Mouse (Mus musculus) cerebellum, adult 9-10 months (tissue): ENCODE results near the gene Nr4a2.

Source experiments
- DNase-seq: peaks from one replicate; pipeline ENCODE4 v3.0.0; 2022

Nr4a2 gene

DNA sequence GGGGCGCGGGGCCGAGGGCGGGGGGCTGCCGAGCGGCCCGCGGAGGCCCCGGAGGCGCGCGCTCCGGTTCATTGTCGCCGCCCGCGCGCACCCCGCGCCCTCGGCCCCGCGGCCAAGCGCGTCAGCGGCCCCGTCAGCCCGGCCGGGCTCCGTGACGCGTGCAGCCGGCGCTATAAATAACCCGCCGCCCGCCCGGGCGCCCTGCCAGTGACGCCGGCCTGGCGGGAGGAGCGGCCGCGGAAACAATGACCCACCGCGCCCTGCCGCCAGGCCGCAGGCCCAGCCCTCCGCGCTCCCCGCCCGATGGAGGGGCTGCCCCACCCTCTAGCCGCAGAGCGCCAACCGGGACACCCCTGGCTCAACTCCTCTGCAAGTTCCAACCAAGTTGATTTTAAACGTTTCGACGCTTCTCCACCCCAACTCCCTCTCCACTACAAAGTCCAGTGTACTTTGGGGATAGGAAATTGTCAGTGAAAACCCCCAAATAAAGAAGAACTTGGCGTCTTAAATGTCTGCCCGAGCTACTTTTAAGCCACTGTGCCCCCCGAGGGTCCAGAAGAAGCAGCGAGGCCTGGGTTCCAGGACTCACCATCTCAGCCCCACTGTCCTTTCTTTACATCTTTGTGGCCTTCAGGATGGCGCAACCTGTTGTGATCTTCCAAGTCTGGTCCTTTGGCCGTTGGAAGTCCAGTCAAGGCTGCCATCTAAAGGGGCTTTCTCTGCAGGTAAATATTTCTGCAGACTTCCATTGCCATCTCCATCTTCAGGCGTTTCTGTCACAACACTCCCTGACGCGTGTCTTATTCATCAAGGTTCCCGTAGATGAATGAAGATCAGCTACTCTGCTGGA, at the start of gene Nr4a2:
TSS of gene Nr4a2 (minus strand) at position 13 of the 850 bp plus-strand sequence.
- peak; percentile 84 for DNase-seq

DNA sequence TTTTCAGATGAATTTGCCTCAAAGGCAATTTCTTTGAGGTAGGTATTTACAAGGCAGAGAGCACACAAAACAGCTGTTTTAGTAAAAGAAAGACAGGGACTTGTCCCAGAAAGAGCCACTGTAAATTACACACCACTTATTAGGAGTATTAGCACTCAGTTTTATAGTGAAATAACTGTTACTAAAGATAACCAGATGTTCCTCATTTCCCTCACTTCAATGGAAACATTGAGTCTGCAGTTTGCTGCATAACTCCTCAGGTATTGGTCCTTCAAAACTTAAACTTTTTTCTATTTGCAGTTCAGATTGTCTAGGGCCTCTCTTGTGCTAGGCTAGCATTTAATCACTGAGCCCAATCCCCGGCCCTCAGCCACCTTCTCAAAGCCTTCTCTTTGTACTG, 41.6 kb upstream of the Nr4a2 start:
- no peak for DNase-seq

DNA sequence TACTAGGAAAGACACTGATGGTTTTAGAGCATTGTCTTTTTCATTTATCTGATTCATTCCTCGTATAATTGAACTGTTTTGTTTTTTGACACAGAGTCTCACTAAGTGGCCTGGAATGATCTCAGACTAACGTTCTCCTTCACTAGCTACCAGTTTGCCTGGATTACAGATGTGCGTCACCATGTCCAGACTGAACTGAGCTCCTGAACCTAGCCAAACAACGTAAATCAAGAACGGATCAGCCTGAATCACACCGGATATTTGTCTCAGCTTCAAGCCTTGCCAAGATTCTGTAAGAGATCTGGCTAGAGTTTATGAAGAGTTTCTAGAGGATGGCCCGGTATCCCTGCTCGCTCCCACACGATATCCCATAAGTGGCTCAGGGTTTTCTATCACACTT, 33.0 kb upstream of the Nr4a2 start:
- no peak for DNase-seq

DNA sequence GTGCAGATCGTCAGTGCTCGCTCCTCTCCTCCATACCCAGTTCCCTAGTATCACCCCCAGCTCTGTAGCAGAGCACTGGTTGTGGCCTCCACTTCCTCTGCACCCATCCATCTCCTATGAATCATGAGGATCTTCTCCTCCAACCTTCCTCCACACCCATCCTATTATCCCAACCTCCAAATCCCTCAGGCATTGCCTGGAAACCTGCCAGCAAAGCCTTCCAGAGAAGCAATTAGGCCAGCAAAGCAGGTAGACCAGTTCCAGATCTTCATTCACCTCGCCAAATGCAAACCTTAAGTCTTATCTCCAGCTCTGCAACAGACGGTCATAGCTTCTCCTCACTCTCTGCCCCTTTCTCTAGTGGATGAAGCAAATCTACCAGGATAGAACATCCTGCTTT, 26.0 kb upstream of the Nr4a2 start:
- DNase-seq, result no peak

DNA sequence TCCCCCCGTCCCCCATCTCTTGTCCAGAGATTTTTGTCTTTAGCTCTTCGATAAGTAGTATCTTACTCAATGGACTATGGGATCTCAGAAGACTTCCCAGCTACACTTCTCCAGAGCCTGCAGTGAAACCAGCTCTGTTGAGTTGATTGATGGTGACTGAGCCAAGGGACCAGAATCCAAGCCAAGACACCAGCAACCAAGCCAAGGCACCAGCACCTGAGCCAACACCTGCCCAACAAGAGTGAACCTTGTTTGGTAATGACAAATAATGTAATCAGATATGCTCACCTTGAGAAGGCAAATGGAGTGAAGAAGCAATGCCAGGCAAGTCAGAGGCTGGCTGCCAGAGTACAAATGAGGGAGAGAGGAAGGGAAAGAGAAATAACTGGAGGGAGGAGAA, 24.4 kb upstream of the Nr4a2 start:
- no peak for DNase-seq

DNA sequence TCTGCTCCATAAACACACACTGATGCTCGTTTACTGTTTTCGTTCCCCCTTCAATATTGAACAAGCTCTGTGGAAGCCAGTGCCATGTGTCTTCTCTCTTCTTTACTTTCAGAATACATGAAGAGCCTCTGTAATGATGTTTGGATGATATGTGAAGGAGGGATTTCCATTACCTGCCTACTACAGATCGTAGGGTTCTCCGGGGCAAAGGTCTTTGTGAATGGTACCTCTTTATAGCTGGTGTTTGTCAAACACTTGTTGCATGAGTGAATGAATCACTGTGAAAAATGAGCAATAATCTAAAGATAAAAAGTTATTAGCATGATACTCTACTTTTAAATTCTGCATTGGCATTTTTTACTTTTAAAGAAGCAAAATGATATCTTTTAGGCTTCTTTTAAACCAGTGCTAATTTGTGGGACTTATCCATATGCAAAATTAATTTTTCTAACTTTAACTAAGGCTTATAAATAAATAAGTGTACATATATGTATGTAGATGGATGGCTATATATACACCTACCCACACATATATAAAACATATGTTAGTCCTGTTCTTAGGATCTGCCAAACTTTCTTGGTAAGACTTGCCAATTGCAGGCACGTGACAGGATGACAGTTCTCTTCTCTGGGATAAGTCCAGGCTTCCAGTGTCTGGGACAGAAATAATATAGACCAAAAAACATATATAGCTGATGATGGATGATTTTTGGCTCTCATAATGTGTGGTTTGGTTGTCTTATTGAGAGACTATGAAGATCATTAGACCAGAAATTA, 22.0 kb upstream of the Nr4a2 start:
- DNase-seq, result no peak

DNA sequence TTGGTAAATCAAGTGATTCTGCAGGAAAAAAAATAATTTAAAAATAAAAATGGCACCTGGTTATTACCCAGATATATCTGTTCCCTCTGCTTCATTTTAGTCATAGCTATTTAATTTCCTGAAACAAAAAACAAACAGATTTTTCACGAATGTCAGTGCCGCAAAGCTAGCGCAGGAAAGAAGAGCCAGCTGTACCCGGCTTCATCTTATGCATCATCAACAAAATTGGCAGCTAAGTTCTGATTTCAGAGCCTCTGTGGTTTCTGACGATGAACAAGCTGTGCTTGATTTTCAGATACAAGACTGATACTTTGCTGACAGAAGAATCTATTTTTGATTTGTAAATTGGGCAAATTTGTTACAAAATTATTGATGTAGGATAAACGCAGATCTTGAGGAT, 14.8 kb upstream of the Nr4a2 start:
- DNase-seq, result no peak

DNA sequence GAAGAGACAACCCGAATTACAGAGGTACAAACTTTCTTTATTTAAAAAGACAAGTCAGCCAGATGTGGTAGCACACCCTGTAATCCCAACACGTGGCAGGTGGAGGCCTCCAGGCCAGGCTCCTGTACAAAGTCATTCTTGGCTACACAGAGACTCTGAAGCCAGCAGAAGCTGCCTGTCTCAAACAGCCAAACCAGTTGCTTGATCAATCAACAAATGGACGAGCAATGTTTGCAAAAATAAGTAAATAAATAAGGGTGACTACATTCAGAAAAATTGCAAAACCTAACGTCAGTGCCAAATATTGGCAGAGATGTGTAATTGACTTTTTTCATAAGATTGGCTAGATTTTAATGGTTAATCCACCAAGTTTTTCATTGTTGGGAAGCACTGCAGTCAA, 3.7 kb upstream of the Nr4a2 start:
- no peak for DNase-seq

DNA sequence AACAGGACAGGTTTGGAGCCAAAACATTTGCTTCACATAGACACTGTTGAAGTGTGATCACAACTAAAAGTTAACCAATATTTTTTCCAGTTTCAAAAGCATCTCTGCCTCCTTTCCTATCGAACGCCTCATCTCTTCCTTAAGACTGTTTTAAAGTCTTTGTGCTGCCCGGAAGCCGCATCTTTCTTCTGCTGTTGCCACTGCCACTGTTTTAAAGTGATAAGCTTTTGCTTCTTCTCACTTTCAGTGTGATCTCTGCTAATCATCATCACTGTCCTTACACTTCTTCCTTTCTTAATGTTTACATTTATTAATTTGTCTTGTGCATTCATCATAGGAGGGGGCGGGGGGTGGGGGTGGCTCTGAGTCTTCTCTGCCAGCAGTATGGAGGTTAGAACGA, 2.1 kb upstream of the Nr4a2 start:
- DNase-seq, result no peak

DNA sequence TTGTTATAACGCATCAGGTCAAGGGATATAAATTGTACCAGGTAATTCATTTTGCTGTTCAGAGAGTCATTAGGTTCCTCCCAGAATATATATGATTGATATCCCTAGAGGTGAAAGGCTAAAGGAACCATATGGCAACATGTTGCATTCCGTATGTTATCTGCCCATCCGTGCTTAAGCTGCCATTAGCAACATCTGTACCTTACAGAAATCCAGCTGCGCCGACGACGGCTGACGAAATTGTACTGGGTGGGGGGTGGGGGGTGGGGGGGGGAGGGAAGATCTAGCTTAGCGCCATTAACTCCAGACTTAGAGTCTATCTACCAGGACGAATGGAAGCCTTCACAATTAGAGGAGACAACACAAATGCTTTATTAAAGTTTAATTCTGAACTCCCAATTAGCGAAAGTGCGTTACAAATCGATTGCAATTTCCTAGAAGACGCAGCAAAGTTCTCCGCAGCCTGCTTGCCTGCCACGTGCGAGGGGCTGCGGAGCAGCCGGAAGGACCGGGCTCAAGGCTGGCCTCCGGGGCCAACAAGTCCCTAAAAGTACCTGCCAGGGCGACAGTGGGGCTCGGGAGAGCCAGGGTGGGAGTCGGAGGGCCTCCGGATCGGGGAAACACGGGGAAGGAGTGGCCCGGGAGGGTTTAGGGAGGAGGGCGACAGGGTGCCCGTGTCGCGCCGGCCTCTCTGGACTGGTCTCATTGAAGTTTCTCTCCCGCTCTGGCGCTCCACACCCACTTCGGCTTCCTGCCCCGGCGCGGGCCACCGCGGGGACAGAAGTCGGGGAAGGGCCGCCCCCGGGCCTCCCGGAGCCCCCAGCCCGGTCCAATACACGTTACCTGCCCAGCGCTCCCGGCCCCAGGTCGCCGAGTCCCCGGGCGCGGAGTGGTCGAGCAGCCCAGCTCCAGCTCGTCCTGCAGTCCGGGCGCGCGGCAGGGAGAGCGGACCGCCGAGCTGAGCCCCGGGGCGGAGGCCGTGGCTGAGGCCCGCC, 520 bp downstream of the Nr4a2 start:
- DNase-seq, result peak; percentile 58

DNA sequence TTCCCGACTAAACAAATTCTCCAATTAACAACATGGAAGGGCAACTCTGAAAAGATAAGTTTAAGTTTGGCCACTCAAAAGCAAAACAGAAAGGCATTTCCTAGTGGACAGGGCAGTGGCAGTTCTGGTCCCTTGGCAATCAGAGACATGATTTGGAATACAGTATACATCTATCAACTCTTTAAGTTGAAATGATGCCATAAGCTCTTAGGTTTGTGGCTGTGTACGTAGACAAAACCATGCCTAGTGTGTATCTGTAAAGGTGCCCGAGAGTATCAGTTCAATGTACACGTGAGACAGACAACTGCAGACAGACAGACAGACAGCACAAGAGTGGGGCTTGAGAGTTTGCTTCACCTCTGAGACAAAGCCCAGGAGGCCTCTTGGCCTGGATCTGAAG, 2.7 kb downstream of the Nr4a2 start:
- no peak for DNase-seq

DNA sequence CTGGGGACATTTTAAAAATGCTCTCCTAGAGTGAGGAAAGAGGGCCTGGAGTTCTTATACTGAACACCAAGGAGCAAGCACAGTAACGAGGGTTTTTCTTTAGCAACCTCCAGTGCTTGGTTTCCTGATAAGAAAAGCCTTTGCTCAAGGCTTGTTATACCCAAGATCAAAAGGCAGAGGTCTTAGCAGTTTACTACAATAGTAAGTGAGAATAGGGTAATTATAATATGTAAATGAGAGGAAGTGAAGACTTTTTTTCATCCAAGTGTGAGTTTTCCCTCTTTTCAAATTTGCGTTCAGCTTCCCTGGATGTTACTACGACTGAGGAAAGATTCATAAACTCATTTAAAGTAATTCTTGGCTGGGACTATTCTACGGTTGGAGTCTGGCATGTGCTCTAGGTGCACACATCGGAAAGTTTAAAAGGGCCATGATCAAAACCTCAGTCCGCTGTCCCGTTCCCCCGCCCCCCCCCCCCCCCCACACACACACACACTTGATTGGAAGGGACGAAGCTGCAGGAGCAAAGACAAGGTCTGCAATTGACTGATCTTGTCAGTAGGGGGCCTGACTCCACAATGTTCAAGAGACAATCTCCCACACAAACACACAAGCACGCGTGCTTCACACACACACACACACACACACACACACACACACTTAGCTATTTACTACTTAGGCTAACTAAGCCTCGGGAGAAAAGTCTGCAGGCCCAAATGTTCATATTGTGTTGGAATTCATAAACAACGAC, 6.4 kb downstream of the Nr4a2 start:
- DNase-seq, result peak; percentile 88

DNA sequence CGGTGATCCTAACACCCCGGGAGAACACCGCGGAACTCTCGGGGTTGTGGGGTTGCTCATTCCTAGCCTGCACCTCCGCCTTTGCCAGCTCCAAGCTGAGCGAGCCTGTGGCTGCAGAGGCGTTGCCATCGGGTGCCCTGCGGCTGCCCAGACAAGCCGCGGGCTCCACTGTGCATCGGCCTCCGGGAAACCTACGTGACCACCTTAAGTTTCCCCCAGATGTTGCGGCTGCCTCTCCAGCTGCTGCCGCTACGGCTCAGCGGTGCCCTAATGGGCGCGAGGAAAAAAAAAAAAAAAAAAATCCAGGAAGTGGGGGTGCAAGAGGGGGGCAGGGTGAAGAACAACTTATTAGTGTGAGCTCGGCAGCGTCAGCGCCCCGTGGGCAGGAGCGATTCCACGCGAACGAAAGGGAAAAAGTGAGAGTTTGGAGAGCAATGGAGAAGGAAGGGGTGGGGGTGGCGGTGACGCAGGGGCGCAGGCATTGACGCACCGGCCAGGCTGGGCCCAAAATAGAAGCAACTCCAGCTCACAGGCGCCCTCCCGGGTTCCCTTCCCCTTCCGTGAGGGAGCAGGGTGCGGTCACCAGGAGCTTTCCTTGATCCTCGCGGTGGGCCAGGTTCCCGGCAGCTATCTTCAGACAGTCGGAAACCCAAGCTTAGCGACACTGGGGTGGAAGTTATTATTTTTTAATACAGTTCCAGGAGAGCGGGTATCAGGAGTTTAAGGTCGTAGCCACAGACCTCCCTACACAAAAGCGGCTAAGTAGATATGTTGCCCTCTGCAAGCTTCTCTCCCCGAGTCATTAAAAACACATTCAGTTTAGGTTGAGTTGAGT, 7.2 kb downstream of the Nr4a2 start:
- DNase-seq, result peak; percentile 80

DNA sequence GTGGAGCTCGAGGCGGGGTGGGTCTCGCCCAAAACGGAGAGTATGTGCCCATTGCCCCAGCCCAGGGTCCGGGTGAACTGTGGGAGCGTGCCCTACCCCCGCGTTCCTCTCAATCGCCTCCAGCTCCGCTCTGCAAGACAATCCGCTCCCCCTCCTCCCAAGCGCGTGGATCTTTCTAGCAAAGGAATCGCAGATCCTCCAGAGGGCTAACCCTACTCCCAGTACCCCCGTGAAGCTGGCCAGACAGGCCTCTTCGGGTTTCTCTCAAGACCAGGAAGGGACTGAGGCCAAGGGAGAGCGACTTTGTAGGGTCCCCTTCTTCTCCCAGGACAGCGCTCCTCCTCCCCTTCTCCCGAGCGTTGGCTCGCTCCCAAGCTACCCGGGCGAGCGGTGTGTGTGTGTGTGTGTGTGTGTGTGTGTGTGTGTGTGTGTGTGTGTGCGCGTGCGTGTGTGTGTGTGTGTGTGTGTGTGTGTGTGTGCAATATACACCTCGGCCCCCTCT, 7.9 kb downstream of the Nr4a2 start:
- DNase-seq, result peak; percentile 75

DNA sequence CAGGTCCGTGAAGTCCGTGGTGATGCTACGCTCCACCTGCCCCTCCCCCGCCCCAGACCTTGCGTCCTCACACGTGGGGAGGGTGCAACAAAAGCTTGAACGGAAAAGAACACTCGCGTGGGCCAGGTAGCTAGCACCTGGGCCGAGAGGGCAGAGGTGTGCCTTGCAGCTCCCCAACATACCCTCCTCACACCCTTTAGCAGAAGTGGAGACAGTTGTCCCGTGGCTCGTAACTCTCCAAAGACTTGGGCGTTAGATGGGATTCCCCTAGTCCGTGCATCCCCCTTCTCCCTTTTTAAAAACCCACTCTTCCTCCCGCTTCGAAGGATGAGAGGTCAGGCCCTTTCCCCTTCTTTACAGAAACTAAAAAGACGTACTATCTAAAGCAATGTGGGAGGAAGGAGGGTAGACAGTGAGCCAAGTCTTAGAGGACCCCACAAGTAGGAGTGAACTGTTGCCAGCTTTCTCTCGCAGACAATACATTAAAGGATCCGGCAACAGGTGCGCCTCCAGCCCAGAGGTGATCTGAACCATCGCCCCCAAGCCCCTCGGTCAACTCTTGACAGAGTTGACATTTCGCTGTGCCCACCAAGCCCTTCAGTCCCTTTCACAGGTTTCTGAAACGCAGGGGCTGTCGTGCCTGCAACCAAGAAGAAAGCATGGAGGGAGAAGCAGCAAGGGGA, 8.5 kb downstream of the Nr4a2 start:
- peak; percentile 70 for DNase-seq

DNA sequence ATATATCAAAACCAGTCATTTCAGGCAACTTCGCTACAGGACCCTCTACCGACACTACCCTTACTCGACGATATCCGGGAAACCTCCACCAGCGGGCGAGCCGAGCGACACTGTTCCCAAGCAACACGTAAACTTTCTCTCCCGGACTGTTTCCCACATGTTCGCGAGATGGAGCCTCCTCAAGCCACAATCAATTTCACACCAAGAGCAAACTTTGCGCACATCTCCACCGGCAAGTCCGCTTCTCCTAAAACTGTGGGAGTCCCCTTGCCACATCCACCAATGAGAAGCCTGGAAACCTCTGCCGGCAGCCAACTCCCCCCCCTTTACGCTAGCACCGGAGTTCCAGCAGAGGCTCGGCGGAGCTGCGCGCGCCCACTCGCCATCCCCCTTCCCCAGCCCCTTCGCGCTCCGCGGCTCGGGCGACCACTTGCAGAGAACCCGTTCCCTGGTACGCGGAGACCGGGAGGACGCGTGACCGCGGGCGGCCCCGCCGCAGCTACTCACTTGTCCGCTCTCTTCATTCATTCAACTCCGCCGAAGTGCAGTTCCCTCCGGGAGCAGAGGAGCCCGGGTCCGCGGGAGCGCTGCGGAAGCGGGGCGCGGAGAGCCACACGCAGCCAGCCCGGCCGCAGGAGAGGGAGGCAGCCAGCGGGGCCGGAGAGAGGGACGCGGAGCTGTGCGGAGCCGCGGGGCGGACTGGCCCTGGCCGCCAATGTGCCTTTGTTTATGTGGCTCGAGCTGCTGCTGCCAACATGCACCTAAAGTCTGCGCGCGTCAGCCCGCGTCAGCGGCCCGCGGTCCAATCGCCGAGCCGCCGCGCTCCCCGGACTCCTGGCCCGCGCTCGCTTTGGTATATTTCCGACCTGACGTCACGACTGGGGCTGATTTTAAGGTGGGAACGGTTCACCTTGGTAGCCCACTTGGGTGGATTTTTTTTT, 9.3 kb downstream of the Nr4a2 start:
- peak; percentile 88 for DNase-seq

DNA sequence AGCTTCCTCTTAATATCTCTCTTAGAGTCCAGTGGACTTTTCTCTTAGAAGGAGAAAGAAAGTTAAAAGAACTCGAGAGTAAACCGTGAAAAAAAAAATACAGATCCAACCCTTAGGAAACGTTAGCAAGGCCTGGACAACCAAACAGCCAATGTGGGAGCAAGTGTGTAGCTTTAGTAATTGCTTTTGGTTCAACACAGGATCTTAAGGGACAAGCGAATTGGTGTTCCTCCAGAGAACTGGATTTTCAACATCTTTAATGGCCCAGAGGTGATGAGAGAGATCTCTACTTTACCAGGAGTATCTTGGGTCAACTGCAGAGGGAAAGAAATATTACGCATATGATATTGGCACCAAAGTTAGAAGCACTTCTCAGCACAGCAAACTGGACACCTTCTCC, 10.4 kb downstream of the Nr4a2 start:
- peak; percentile 26 for DNase-seq

DNA sequence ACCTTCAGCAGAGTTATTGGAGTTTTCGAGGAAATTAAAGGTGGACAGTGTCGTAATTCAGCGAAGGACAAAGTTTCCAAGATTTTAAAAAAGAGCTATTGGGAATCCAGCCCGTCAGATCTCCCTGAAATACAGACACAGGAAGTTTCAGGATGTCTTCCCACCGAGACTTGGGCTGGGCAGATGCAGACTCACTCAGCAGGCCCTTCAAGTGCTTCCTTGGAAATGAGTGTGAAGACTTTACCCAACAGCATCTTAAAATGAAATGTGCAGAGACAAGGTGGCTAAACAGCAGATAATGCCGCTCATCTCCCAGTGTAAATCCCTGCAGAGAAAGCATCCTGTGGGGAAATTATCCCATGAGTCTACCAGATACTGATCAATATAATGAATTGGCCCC, 10.9 kb downstream of the Nr4a2 start:
- no peak for DNase-seq

DNA sequence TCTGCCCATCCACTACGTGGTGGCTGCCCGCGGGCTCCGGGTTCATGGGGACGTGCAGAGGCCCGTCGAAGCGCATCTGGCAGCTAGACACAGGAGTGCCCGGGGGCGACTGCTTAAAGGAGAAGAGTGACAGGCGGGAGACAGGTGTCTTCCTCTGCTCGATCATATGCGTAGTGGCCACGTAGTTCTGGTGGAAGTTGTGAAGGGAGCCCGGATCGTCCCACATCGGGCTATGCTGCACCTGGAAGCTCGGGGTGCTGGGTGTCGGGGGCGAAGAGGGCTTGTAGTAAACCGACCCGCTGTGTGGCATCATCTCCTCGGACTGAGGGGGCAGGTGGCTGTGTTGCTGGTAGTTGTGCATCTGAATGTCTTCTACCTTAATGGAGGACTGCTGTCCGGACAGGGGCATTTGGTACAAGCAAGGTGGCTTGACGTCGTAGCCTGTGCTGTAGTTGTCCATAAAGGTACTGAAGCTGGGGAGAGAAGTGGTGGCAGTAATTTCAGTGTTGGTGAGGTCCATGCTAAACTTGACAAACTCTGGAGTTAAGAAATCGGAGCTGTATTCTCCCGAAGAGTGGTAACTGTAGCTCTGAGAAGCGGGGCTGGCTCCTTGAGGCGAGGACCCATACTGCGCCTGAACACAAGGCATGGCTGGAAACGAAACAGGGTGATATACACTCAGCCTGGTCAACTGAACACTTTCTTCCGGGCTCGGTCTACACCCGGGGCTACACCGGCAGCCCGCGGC, 11.8 kb downstream of the Nr4a2 start:
- no peak for DNase-seq
